Mouse (Mus musculus) neural tube, embryonic 13.5 days (tissue): ENCODE results near the gene Adtrp. TPM values are rescaled to one million over a fixed set of nuclear protein-coding genes. Genes with fewer than 3 reads are reported as not detected.

Experiments
- ATAC-seq: fragments of 200-750 bp; cut with Nextera tagmentation; 2 replicates; pipeline ENCODE4 v1.8.0; 2017; ENCODE audit warnings: low read depth, mild to moderate bottlenecking, moderate TSS enrichment, moderate library complexity
- H3K27ac ChIP-seq: fragments of 300-500 bp; sonication (generic); replicated peaks from 2 replicates; pipeline ENCODE4 v1.5.1; 2015; ENCODE audit warnings: moderate library complexity, mild to moderate bottlenecking, inconsistent platforms
- H3K27me3 ChIP-seq: fragments of 300-500 bp; sonication (generic); 2 replicates; pipeline ENCODE4 v1.6.1; 2015; ENCODE audit warnings: mild to moderate bottlenecking, inconsistent platforms
- H3K36me3 ChIP-seq: fragments of 300-500 bp; sonication (generic); 2 replicates; pipeline ENCODE4 v1.6.1; 2015; ENCODE audit warnings: mild to moderate bottlenecking, inconsistent platforms
- H3K4me1 ChIP-seq: fragments of 300-500 bp; sonication (generic); replicated peaks from 2 replicates; pipeline ENCODE4 v1.6.1; 2015; ENCODE audit warnings: inconsistent platforms
- H3K4me2 ChIP-seq: fragments of 300-500 bp; sonication (generic); 2 replicates; pipeline ENCODE4 v1.6.1; 2015; ENCODE audit warnings: inconsistent platforms, mild to moderate bottlenecking, moderate library complexity
- H3K4me3 ChIP-seq: fragments of 300-500 bp; sonication (generic); 2 replicates; pipeline ENCODE4 v1.5.1; 2015; ENCODE audit warnings: mild to moderate bottlenecking, inconsistent platforms
- H3K9ac ChIP-seq: fragments of 300-500 bp; sonication (generic); 2 replicates; pipeline ENCODE4 v1.6.1; 2015; ENCODE audit warnings: moderate library complexity, mild to moderate bottlenecking, inconsistent platforms
- H3K9me3 ChIP-seq: fragments of 300-500 bp; sonication (generic); 2 replicates; pipeline ENCODE4 v1.6.1; 2016; ENCODE audit warnings: inconsistent platforms
- WGBS: fragments of 180-500 bp; shearing (Covaris S2); methylation state at CpG from one replicate; pipeline ENCODE4 v1.1.7; 2015; 5-methylcytosine and 5-hydroxymethylcytosine counted together
- polyA plus RNA-seq: library from polyadenylated mRNA; unstranded; fragments of >200 nt; fragmentation: Nextera tagmentation; extraction: Ambion mirVana; gene quantifications from 2 replicates; pipeline ENCODE4 v1.2.1, GENCODE M21; 2015

Gene Adtrp
- 1.5 and 2.7 TPM in 2 replicates for polyA plus RNA-seq

DNA sequence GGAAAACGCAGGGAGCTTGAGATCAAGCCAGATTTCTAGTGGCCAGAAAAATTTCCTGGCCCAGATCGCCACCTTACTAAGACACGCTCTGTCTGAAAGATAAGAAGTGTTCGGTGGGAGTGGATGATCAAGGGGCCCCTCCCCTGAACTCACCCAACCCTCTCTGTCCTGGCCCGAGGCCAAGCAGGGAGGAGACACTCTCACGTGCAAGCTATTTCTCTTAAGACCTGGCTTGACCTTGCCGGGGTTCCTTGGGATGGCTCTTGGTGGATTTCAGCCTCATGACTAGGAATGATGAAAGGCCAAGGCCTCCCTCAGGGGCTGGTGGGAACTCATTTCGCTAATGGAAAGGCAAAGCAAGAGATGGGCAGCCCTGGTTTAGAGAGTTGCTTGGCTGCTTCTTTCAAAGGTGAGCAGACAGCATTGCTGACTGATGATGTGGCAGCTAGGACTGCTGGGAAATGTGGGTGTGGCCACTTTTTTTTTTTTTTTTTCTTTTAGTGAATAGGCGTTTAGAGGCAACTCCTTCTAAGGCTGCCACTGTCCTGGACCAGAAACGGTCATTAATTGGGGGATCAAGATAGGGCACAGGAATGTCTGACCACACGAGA, at the start of gene Adtrp:
Gene Adtrp, minus strand, starts transcription at position 169 of the 611 bp plus-strand sequence.
- 85% methylated on average over 11 of the region's 11 CpGs for WGBS
- Histone ChIP-seq H3K4me1 (peaks cover 9% of the 10 kb centered on the region), H3K27me3 (no peaks in the 10 kb centered on the region), H3K36me3 (no peaks in the 10 kb centered on the region), H3K4me3 (no peak within 1 kb of the TSS), H3K9me3 (no peaks in the 10 kb centered on the region), H3K27ac (no peak within 1 kb of the TSS), H3K9ac (no peak within 1 kb of the TSS), H3K4me2 (no peak within 1 kb of the TSS)
- no peak for ATAC-seq

DNA sequence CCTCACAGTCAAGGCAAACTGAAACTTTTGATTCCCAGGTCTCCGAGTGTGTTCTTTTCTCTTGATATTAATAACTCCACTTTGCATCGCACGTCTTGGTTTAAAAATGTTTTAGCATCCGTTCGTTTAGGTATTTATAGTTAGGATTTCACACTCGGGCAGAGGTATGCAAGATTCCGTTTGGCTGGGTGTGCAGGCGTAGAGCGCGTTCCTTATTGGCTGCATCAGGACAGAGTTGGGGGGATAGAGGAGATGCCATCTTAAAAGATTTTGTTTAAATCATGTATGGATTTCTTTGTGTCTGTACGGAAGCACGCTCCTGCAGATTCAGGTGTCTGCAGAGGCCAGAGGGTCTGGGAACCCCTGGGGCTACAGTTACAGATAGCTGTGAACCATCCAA, 44.5 kb upstream of the Adtrp start:
- no peak overlapping the region for H3K27ac ChIP-seq
- H3K4me3 ChIP-seq, result no peak overlapping the region
- no peaks in the 10 kb centered on the region for H3K36me3 ChIP-seq
- H3K9me3 ChIP-seq, result no peaks in the 10 kb centered on the region
- H3K4me1 ChIP-seq, result no peaks in the 10 kb centered on the region
- H3K4me2 ChIP-seq, result no peak overlapping the region
- no peak overlapping the region for H3K9ac ChIP-seq
- H3K27me3 ChIP-seq, result no peaks in the 10 kb centered on the region
- 95% methylated on average over 12 of the region's 12 CpGs for WGBS
- no peak for ATAC-seq

DNA sequence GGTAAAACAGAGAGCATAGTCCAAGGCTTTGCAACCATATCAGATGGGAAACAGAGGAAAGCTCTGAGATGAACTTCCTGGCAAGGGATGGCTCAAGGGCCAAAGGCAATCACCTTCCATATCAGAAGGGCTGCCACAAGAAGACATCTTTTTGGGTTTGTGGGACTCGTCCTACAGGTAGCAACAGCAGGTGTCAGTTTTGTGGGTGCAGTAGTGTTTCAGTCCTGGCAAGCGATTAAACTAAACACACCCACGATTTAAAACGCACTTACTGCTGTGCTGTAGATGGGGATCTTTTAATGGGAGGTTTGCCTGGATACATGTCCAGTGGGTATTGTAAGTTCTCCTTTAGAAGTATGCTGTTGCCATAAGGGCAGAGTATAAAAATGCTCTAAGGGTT, 43.1 kb upstream of the Adtrp start:
- no peak overlapping the region for H3K4me3 ChIP-seq
- no peaks in the 10 kb centered on the region for H3K36me3 ChIP-seq
- no peak overlapping the region for H3K27ac ChIP-seq
- H3K4me2 ChIP-seq, result no peak overlapping the region
- H3K9me3 ChIP-seq, result no peaks in the 10 kb centered on the region
- no peak overlapping the region for H3K9ac ChIP-seq
- WGBS, result 88% methylated on average over 4 of the region's 4 CpGs
- no peaks in the 10 kb centered on the region for H3K27me3 ChIP-seq
- H3K4me1 ChIP-seq, result no peaks in the 10 kb centered on the region
- ATAC-seq, result no peak

DNA sequence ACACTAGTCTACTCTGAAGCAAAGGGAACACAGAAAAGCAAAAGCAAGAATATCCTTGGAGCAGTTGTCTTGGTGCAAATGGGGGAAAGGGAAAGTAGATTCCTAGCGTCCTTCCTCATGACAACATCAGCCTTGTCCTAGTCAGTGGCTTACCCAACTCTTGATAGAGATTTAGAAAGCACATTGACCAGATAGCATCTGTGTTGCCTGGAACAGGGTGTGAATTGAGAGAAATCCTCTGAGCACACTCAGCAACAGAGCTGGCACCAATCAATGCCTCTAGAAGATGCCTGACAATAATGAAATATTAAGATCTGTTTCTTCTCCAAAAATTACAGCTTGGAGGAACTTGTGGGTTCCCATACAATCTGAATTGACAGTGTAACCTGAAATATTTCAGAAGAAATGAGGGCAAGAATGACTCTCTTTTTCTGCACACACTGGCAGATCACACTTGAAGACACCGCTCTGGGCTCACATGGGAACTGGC, 42.7 kb upstream of the Adtrp start:
- Histone ChIP-seq H3K4me3 (no peak overlapping the region), H3K36me3 (no peaks in the 10 kb centered on the region), H3K4me2 (no peak overlapping the region), H3K27me3 (no peaks in the 10 kb centered on the region), H3K9ac (no peak overlapping the region), H3K9me3 (no peaks in the 10 kb centered on the region), H3K27ac (no peak overlapping the region), H3K4me1 (no peaks in the 10 kb centered on the region)
- no peak for ATAC-seq
- WGBS, result 93% methylated on average over 2 of the region's 2 CpGs

DNA sequence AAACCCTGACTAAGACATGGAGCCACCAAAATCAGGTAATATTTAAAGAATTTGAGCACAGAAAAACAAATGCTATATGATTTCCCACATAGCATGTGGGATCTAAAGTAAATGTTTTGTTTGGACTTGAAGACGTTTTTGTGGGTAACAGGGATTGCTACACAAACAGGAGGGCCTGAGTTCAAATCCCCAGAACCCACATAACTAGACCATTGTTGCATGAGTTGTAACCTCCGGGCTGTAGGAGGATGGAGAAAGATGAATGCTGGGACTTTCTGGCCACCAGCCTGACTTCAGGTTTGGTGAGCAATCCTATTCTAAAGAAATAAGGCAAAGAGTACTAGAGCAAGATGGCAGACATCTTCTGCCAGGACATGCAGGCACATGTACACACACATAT, 41.2 kb upstream of the Adtrp start:
- 81% methylated on average over 2 of the region's 2 CpGs for WGBS
- no peak for ATAC-seq
- no peak overlapping the region for H3K4me2 ChIP-seq

DNA sequence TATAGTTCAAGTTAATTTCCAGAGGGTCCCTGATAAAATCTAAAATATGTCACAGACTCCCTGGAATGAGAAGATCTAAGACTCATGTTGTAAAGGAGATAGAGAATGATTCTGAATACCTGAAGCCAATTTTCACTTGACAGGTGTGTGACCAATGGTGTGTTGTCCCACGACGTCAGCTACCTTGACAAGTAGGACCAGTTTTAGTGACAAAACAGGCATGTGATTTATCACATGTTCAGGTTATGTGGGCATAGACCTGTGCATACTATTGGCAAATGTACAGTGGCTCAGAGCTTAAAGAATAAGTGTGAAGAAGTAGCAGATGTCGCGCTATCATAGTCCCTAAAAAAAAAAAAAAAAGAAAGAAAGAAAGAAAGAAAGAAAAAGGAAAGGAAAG, 38.6 kb upstream of the Adtrp start:
- no peaks in the 10 kb centered on the region for H3K9me3 ChIP-seq
- no peak overlapping the region for H3K4me2 ChIP-seq
- no peak overlapping the region for H3K9ac ChIP-seq
- H3K36me3 ChIP-seq, result no peaks in the 10 kb centered on the region
- no peak overlapping the region for H3K27ac ChIP-seq
- 97% methylated on average over 4 of the region's 4 CpGs for WGBS
- ATAC-seq, result no peak
- no peak overlapping the region for H3K4me3 ChIP-seq
- H3K4me1 ChIP-seq, result no peaks in the 10 kb centered on the region
- no peaks in the 10 kb centered on the region for H3K27me3 ChIP-seq

More for the DNA sequence above, 41.2 kb upstream of the Adtrp start:
- Histone ChIP-seq H3K4me1 (no peaks in the 10 kb centered on the region), H3K9me3 (no peaks in the 10 kb centered on the region), H3K27me3 (no peaks in the 10 kb centered on the region), H3K36me3 (no peaks in the 10 kb centered on the region), H3K4me3 (no peak overlapping the region), H3K27ac (no peak overlapping the region), H3K9ac (no peak overlapping the region)

DNA sequence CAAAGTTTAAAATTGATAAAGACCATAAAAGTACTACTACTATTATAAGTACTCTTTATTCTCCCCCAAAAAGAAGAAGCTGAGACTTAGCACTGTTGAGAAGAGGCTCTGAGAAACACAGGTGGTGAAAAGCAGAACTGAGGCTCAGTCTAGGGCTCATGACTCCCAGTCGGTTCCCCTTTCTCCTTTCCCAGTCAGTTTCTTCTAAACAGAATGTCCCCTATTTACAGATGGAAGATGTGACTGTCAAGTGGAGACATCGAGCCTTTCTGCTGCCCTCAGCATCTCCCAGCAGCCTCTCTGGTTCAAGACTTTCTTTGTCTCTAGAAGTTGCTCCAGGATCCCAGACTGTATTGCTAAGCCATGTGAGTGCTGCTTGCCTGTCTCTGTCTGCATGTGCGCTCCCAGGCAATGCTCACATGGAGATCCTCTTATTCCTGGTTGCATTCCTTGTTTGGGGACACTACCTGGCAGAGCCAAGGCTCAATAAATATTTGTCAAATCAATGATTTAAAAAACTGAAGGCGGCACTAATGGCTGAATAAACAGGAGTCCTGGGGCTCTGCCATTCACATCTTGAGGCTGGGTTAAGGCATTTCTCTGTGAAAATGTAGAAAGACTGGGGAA, 36.3 kb upstream of the Adtrp start:
- Histone ChIP-seq H3K9ac (no peak overlapping the region), H3K4me2 (no peak overlapping the region), H3K9me3 (no peaks in the 10 kb centered on the region), H3K27ac (no peak overlapping the region), H3K27me3 (no peaks in the 10 kb centered on the region), H3K4me3 (no peak overlapping the region), H3K36me3 (no peaks in the 10 kb centered on the region), H3K4me1 (no peaks in the 10 kb centered on the region)
- no peak for ATAC-seq
- 73% methylated on average over 4 of the region's 4 CpGs for WGBS

DNA sequence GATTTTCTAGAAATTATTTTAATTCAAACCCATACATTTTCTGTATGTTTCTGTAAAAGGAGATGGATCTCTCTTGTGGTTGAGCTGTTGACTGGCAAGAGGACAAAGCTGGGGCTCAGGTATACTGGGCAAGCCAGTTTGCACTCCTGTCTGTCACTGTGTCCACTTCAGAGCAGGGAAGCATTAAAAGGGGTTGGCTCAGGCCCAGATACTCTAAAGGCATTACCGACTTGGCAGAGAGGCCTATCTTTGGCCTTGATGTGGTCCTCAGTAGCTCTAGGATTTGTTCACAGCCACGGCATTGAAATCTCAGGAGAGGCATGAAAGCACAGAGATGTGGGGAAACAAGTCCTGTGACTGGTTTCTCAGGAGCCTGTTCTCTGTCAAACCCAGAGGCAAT, 33.7 kb upstream of the Adtrp start:
- Histone ChIP-seq H3K4me1 (no peaks in the 10 kb centered on the region), H3K9me3 (no peaks in the 10 kb centered on the region), H3K36me3 (no peaks in the 10 kb centered on the region), H3K4me3 (no peak overlapping the region), H3K27me3 (no peaks in the 10 kb centered on the region), H3K9ac (no peak overlapping the region), H3K27ac (no peak overlapping the region), H3K4me2 (no peak overlapping the region)
- ATAC-seq, result no peak
- WGBS, result 81% methylated on average over 2 of the region's 2 CpGs

DNA sequence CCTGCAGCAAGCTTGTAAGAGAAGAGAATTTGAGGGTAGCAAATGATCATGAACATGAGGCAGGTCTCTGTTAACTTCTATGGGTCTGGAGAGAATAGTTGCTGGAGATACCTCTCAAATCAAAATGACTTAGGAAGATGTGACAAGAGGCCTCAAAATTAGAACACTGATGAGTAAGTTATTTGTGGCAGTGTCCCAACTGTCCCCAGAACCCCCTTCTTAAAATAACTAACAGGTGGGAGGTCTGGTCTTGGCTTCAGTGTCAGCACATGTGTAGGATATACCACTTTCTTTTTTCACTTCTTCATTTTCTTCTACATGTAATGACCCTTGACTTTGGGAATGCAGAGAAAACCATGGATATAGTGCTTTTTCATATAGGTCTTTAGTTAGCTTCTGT, 33.0 kb upstream of the Adtrp start:
- no peak overlapping the region for H3K4me2 ChIP-seq
- no peaks in the 10 kb centered on the region for H3K36me3 ChIP-seq
- no peak overlapping the region for H3K27ac ChIP-seq
- H3K4me3 ChIP-seq, result no peak overlapping the region
- no peaks in the 10 kb centered on the region for H3K9me3 ChIP-seq
- H3K27me3 ChIP-seq, result no peaks in the 10 kb centered on the region
- ATAC-seq, result no peak
- no peaks in the 10 kb centered on the region for H3K4me1 ChIP-seq
- H3K9ac ChIP-seq, result no peak overlapping the region

DNA sequence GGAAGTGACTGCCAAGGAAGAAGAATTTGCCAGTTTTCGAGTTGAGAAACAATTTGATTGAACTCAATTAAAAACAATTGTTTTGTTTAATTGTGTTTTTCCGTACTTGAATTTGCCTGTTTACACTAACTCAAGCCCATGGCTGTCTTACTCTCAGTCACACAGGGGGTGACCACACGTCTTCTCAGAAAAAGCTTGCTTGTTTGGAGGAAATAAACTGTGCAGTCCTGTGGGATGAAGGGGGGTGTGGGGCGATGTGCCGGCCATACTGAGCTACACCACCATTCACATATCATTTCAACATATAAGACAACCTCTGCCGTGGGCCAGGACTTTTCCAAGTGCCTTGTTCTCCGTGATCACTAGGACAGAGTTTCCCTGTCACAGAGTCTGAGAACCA, 25.2 kb upstream of the Adtrp start:
- Histone ChIP-seq H3K4me1 (peaks cover 8% of the 10 kb centered on the region), H3K9me3 (no peaks in the 10 kb centered on the region), H3K27me3 (no peaks in the 10 kb centered on the region), H3K27ac (no peak overlapping the region), H3K36me3 (no peaks in the 10 kb centered on the region), H3K9ac (no peak overlapping the region), H3K4me3 (no peak overlapping the region), H3K4me2 (no peak overlapping the region)
- ATAC-seq, result no peak
- 77% methylated on average over 7 of the region's 7 CpGs for WGBS

DNA sequence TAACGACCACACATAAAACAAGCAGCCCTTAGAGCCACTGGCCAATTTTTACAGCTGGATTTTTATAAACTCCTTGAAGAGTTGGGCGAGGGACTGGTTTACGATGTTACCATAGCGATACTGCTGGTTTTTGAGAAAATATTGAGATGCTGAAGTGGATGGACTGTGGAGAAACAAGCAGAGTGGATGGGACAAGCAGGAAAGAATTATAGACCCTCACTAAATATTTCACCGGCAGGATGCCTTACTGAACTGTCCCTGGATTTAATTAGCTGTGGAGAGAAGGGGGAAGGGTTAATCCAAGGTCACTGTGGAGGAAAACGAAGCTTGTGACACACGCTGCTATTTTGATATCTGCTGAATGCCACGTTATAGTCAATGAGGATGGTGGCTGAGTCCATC, 24.7 kb upstream of the Adtrp start:
- H3K9ac ChIP-seq, result no peak overlapping the region
- no peak overlapping the region for H3K4me2 ChIP-seq
- H3K36me3 ChIP-seq, result no peaks in the 10 kb centered on the region
- H3K4me1 ChIP-seq, result peaks cover 8% of the 10 kb centered on the region
- ATAC-seq, result no peak
- no peak overlapping the region for H3K27ac ChIP-seq
- no peak overlapping the region for H3K4me3 ChIP-seq
- 26% methylated on average over 8 of the region's 8 CpGs for WGBS
- H3K9me3 ChIP-seq, result no peaks in the 10 kb centered on the region
- no peaks in the 10 kb centered on the region for H3K27me3 ChIP-seq

DNA sequence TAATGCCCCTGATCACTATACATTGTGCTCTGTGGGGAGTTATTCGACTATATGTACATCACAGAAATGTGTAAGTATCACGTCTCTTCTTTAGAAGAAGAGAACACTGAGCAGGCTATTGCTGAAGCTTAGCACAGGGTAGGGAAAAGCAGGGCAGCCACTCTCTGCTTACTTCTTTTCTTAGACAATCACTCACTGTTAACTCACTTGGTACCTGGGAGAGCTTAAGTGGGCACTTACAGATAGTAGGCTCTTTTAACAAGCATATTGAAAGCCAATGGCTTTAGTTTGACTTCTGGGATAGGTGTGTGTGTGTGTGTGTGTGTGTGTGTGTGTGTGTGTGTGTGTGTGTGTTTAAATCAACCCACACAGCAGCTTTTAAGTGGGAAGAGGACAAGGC, 20.0 kb upstream of the Adtrp start:
- Histone ChIP-seq H3K9ac (no peak overlapping the region), H3K36me3 (no peaks in the 10 kb centered on the region), H3K4me3 (no peak overlapping the region), H3K9me3 (no peaks in the 10 kb centered on the region), H3K27me3 (no peaks in the 10 kb centered on the region), H3K4me2 (no peak overlapping the region), H3K27ac (no peak overlapping the region), H3K4me1 (peaks cover 8% of the 10 kb centered on the region)
- WGBS, result 84% methylated on average over 2 of the region's 2 CpGs
- ATAC-seq, result no peak

DNA sequence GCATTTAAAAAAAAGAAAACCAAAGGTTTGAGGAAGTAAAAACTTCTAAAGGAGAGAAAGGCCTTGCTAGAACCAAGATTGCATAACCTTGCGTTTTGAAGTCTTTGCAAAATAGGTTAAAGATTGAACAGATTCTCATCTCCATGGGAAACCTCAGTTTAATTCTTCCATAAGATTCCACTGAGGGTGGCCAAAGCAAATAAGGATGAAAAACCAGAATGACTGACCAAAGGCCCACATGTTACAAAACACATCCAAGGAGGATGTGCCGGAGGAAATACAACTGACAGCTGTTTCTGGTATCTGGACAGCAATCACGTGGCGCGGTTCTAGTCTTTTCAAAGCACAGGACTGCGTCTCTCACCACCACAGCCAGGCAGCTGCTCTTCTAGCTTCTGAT, 18.1 kb upstream of the Adtrp start:
- H3K4me3 ChIP-seq, result no peak overlapping the region
- H3K9ac ChIP-seq, result no peak overlapping the region
- WGBS, result 86% methylated on average over 6 of the region's 6 CpGs
- ATAC-seq, result no peak
- no peaks in the 10 kb centered on the region for H3K36me3 ChIP-seq
- H3K27me3 ChIP-seq, result no peaks in the 10 kb centered on the region
- no peaks in the 10 kb centered on the region; the same call in 1 of the 2 replicates for H3K9me3 ChIP-seq
- H3K27ac ChIP-seq, result no peak overlapping the region
- no peak overlapping the region for H3K4me2 ChIP-seq
- no peaks in the 10 kb centered on the region for H3K4me1 ChIP-seq
